Mouse (Mus musculus): ENCODE results near the gene Galt. TPM values are rescaled to one million over a fixed set of nuclear protein-coding genes. Genes with fewer than 3 reads are reported as not detected.
A peak's percentile ranks its signal among the peaks of the same experiment; 100 is the strongest.
"Not testable (repeated sequence)": the region's sequence is repeated elsewhere in the genome, so short reads cannot be mapped to it uniquely, and the experiment has no call there.

Galt gene
- total RNA-seq, 2 experiments from 2014 or later, result 1.3 to 4.0 TPM

DNA sequence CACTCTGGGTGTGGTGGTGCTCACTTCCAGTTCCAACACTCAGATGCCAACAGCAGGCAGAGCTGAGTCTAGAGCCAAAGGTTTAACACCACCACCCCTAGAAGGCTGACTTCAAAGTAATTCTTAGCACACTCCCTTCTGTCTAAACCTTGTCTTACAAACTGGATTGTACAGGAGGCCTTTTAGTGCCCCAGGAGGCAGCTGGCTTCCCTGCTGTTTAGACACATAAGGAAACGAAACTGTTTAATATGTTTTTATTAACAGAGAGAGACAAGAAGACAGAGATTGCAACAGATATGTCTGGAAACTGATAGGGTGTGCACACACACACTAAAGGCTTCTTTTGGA lies 16.8 kb upstream of the Galt start:
- no peak for ATAC-seq (replicated peaks; ENCODE audit: low FRiP score, poor library complexity, severe bottlenecking)

DNA sequence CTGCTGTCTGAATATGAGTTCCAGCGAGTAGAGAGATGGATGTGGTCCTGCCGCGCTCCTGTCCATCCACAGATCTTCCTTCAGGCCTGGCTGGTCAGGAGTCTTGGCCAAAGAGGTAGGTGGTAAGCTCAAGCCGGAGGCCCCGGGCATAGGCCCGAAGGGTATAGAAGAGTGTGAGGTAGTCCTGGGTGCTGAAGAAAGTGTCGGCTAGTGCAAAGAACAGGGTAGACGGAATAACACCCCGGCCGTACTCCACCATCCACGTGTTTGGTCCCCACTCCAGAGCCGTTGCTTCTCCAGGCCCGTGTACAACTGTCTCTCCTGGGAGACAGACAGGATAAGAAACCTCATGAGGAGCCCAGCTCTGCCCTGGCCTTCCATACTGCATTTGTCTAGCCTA lies 15.8 kb upstream of the Galt start:
- no peak for ATAC-seq (replicated peaks; ENCODE audit: low FRiP score, poor library complexity, severe bottlenecking)

DNA sequence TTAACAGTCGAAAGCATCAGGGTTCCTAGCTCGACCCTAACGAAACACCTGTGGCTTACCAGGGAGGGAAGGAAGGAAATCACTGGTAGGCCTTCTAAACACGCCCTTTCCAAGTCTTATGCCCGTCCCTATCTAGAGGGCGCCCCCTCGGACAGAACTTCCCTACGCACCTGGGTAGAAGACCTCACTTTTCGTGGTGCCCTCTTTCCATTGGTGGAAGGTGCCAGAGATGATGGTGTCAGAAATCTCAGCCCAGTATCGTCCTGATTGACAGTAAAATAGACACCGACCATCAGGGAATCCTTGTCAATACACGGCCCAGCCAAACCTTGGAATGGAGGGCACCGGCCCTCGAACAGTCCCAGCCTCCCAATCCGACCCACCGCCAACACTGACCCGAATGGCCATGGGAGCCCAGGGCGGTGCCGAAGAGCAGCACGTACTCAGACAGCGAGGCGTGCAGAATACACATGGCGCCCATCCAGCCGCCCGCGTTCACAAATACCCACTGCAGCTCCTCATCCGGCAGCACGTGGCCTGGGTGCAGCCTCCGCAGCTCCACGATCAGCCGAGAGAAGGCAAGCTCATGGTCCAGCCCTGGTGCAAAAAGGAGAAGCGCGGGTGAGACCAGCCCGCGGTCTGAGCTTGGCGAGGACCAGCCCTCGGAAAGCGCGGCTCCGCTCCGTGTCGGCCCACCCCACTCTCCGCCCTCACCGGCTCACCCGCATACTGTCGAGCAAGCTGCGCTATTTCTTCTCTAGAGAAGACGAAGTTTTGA lies 14.5 kb upstream of the Galt start:
- ATAC-seq (replicated peaks; ENCODE audit: low FRiP score, poor library complexity, severe bottlenecking), result peak; percentile 71

DNA sequence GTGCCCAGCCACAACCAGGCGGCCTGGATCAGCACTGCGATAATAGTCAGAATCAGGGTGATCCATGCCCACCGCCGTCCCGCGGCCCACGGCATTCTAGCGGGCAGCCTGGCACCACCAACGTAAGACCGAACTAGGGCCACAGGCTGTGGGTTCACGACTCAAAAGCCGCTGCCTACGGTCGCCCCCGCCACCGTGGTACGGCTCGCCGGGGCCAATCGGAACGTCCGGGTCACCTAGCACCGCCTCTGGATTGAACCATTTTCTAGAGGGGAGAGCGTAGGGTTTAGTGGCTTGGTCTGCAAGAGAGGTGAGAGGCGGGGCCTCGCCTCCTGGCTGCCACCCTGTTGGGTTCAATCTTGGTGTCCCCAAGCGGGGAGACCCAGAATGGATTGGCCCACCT lies 13.9 kb upstream of the Galt start:
- ATAC-seq (replicated peaks; ENCODE audit: low FRiP score, poor library complexity, severe bottlenecking), result peak; percentile 92

DNA sequence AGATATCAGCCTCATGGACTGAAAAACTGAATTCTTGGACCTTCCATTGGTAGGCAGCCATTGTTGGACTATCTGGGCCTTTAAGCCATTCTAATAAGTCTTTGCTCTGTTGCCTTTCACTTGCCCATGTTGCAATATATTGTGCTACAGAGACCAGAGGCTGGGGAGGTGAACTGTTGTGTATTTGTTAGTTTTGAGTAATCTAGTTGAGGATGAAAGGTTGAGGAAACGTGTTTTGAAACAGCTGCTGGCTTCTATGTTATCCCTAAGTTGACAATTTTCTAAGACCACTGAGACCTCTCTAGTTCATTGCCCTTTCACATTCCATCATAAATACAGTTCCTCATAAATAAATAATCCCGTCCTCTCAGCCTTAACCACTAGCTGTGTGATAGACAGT lies 10.9 kb upstream of the Galt start:
- ATAC-seq (replicated peaks; ENCODE audit: low FRiP score, poor library complexity, severe bottlenecking), result no peak

DNA sequence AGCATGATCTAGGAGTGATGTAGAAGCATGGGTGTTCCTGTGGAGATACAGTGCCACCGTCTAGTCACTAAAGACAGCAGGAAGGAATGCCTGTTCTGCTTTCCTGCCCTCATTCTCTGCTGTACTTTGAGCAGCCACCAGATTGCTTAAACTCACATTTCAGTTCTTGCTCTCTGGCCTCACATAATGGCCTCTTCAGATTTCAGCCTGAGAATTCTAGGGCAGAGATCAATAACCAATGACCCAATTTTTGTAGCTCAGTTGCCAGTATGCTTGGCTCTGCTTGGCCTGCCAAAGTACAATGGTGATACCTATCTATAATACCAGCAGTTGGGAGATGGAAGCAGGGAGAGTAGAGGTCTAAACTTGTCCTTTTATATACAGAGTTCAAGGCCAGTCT lies 10.0 kb upstream of the Galt start:
- ATAC-seq (replicated peaks; ENCODE audit: low FRiP score, poor library complexity, severe bottlenecking), result no peak

DNA sequence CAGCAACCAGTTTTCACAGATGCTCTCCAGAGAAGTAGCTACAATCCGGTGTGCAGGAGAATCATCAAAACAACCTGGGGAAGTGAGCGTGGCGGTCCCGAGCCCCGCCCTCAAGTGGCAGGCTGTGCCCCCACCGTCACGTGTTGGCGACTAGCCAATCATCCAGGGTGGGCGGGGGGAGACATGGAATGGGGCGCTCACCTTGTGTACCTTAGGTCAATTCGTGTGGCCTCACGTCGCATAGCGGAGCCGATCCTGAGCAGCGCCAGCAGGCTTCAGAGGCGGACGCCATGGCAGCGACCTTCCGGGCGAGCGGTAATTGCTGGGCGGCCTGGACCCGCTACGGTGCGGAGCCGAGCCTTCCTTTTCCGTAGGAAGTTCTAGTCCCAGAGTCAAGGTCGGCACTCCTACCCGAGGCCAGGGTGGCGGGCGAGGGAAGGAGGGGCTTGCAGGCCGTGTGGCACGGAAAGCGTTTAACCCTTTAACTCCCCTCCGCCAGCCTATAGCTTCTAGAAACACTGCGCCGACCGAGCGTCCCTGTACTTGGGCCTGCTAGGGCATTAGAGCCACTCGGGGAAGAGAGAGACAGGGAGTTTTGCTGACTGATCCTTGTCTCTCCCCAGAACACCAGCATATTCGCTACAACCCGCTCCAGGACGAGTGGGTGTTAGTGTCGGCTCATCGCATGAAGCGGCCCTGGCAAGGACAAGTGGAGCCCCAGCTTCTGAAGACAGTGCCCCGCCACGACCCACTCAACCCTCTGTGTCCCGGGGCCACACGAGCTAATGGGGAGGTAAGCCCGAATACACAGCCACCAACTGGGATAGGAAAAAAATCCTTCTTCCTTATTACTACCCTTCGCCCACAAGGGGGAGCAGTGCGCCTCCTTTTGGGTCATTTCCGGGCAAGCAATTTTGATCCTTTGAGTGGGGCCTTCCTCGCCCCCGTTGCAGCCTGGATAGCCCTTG lies 594 bp downstream of the Galt start, which contains the start of gene Sigmar1:
Gene Sigmar1 (minus strand): TSS at position 820 of the 968 bp plus-strand sequence.
- ATAC-seq (replicated peaks; ENCODE audit: low FRiP score, poor library complexity, severe bottlenecking), result peak; percentile 81

DNA sequence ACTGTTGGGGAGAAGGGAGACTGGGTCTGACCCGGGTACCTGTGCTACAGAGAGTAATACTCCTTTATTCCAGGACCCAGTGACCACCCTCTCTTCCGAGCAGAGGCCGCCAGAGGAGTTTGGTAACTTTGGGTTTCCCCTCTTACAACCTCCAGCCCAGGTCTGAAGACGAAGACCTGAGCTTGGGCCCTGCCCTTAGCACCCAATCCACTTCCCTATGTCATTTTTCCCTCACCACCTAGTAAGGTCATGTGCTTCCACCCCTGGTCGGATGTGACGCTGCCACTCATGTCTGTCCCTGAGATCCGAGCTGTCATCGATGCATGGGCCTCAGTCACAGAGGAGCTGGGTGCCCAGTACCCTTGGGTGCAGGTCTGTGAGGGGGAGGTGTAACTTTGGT lies 1.4 kb downstream of the Galt start:
- ATAC-seq (replicated peaks; ENCODE audit: low FRiP score, poor library complexity, severe bottlenecking), result no peak; the same call in 1 of the 2 replicates

DNA sequence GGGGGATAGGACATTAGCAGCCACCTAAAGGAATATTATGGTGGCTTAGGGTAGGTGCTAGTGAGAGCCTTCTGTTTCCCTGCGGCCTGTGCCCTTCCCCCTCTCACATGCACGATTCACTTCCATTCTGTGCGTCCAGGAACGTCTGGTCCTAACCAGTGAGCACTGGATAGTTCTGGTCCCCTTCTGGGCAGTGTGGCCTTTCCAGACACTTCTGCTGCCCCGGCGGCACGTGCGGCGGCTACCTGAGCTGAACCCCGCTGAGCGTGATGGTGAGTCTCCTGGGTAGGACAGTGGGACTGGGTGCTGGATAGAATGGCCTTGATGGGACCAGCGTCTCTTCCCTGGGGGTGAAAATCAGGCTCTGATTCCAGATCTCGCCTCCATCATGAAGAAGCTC lies 2.3 kb downstream of the Galt start:
- no peak for ATAC-seq (replicated peaks; ENCODE audit: low FRiP score, poor library complexity, severe bottlenecking)

DNA sequence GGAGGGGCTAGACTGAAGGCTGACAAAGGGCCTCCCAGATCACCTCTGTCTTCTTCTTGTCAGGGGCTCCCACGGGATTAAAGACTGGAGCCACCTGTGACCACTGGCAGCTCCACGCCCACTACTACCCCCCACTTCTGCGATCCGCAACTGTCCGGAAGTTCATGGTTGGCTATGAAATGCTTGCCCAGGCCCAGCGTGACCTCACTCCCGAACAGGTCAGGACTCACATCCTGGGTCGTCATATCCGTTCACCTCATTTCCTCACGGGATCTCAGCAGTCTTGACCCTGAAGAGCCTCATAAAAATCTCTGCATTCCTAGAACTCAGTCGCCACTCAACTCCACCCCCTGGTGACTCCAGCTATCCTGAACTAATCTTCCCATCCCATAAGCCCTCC lies 3.0 kb downstream of the Galt start:
- no peak for ATAC-seq (replicated peaks; ENCODE audit: low FRiP score, poor library complexity, severe bottlenecking)

DNA sequence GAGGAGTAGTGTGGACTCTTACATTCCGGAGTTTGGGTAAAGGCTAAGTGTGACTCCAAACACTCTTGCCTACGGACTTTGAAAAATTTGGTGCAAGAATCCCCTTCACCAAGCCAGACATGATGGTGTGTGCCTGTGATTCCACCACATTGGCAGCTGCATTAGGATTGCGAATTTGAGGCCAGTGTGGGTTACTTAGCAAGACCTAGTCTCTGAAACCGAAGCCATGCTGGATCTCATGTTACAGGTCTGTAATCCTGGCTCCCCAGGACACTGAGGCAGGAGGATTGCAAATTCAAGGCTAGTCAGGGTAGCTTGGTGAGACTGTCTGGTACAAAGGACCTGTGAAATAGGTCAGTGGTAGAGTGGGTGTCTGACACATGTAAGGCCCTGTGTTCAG lies 3.7 kb downstream of the Galt start:
- ATAC-seq (replicated peaks; ENCODE audit: low FRiP score, poor library complexity, severe bottlenecking), result no peak

DNA sequence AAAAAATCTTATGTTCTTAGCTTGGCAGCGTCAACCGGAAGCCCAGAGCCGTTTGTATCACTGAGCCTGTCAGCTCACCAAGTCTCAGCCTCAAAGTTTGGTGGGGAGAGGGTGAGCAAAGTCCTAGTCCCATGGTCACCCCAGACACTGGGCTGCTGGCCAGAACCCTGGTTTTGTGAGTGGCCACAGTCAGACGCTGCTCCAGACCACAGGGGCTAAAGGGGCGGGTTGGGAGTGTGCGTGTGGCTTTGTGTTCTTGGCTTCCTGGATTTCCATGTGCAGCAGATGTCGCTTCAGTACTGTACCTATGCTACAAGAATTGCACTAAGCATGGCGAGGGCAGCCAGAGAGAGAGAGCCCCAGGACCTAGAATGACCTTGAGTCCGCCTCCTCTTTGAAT lies 4.2 kb downstream of the Galt start:
- ATAC-seq (replicated peaks; ENCODE audit: low FRiP score, poor library complexity, severe bottlenecking), result no peak

DNA sequence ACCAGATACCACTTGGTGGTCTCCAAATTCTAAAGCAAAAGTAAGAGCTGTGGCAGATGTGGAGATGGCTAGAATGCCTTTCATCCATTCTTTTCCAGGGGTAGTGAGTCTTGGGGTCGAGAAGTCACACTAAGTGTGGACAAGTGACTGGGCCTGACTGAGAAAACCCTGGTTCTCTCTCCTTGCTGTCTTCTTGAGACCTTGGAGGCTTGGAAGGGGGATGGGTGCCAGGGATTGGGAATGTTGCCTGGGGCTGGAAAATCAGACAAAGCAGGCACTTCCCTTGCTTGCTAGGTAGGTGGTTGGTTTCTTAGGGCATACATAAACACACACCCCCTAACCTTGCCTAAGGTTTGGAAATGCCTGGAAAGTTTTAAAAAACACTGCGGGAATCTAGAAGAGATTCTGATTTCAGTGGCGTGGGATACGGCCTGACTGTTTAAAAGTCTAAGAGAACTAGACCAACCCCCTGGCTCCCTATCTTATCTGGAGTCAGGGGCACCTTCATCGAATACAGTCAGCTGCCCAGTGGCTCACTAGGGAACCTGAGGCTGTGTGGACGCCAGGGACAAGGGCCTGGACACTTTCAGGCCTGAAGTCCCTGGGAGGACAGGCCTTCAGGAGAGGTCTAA lies 4.7 kb downstream of the Galt start:
- no peak for ATAC-seq (replicated peaks; ENCODE audit: low FRiP score, poor library complexity, severe bottlenecking)

DNA sequence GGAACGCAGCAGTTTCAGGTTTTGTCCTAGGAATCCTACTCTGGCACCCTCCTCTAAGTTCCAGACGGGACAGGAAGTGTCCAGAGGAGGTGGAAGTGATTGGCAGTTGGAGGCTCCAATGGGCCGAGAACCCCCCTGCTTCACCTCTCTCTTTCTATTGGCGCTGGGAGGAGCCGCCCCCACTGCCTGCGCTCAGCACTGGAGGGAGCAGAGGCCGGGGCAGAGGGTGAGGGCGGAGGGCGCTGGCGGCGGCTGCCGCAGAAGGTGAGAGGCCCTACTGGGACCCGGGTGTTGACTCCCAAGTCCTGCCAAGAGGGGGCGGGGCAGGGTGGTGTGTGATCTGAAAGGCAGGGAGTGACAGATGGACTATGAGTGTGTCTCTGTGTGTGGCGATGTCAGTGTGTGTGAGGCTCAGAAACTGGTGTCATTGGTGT lies 5.3 kb downstream of the Galt start:
- ATAC-seq (replicated peaks; ENCODE audit: low FRiP score, poor library complexity, severe bottlenecking), result peak; percentile 51

DNA sequence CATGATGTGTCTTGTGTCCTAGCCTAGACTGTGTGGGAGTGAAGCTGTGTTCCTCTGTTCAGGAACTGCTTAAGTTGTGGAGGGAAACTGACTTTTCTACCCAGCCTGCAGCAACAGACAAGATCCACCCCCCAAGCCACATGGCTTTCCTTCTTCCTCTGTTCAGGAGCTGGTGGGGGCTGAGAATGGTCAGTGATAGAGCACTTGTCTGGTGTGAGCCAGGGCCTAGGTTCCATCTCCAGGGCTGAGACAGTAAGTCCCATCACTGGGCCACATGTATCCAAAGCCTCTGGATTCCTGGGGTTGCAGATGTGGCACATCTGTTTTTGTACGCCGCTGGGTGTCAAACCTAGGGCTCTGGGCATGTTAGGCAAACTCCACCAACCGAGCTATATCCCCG lies 5.9 kb downstream of the Galt start:
- ATAC-seq (replicated peaks; ENCODE audit: low FRiP score, poor library complexity, severe bottlenecking), result no peak

DNA sequence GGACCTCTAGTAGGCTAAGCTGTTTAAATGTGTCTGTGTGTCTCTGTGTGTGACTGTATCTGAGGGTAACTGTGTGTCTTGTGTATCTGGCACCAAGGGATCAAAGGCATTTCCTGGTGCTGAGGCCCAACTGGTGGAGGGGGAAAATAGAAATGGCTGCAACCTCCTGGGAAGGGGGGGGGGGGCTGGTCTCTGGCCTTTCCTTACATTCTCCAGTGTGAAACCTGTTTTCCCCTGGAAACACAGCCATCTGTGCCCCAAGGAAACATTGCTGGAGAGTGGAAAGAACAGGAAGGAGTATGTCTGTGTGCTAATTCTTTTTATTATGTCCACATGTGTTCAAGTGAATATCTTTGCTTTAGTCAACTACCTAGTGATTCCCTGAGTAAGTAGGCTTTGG lies 6.7 kb downstream of the Galt start:
- no peak for ATAC-seq (replicated peaks; ENCODE audit: low FRiP score, poor library complexity, severe bottlenecking)

DNA sequence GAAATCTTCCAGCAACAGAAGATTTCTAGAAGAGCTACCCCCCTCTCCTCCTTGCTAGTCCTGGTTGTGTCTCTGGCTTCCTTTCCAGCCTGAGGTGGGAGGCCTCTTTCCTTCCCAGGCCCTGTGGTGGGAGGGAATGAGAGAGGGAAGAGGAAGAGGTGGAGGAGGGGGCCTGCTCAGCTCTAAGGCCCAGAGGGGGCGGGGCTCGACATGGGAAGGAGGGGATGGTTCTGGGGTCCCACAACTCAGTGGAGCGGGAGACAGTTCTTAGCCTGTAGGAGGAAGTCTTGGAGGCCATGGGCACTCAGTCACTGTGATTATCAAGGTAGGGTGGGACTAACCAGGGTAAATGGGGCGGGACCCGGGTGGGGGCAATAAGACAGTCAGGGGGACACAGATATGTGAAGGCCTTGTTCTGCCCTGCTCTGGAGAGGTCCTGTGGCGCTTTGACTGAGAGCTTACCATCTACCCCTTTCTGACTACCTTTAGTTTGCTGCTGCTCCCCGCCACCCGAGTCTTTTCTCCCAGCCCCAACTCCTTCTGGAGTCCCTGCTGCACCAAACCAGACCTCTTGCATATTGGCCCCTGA lies 7.2 kb downstream of the Galt start:
- no peak for ATAC-seq (replicated peaks; ENCODE audit: low FRiP score, poor library complexity, severe bottlenecking)

DNA sequence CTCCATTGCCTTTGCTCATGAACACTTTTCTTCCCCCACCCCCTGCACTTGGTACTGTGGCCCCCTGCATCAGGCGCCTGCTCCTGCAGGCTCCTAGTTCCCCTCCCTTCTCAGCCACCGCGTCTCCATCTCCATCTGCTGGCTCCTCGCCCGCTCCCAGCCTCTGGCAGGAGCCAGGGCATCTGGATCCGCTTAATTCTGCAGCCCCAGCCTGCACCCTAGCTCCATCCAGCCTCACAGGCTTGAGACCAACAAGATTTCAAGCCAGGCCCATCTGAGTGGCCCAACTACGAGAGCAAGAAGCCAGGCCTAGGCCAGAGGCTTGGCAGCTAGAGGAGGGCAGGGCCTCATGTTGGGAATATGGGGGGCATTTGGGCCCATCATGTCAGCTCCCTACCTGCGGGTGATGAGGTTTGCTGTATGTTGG lies 7.7 kb downstream of the Galt start:
- not testable (repeated sequence) for ATAC-seq (replicated peaks; ENCODE audit: low FRiP score, poor library complexity, severe bottlenecking)

DNA sequence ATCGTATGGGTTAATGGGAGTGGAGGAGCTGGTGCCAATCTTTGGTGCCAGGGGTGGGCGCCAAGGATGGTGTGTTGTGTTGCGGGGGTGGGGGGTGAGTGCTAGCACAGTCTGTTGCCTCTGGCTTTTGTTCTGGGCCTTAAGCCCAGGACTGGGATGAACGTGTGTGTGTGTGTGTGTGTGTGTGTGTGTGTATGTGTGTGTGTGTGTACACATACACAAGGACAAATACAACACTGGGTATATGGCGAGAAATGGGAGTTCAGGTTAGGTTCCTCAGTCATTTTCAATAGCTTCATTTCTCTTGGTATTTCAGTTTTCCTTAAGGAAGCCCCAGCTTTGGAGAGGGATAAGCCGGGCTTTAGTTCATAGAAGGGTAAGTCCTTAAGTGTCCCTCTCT lies 8.1 kb downstream of the Galt start:
- not testable (repeated sequence) for ATAC-seq (replicated peaks; ENCODE audit: low FRiP score, poor library complexity, severe bottlenecking)

DNA sequence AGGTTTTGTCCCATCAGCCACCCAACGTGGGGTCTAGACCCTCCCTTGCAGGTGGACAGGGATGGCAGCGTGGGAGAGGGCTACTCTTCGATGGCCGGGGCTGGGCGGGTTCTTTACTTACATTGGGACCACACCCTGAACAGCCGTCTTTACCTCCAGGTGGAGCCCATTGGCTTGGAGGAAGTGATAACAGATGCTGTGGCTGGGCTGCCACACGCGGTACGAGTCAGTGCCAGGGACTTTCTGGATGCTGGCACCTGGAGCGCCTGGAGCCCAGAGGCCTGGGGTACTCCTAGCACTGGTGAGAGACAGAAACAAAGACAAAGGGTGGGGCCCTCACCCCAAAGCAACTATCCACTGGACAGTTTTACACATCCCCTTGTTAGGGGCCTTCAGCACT lies 12.3 kb downstream of the Galt start:
- not testable (repeated sequence) for ATAC-seq (replicated peaks; ENCODE audit: low FRiP score, poor library complexity, severe bottlenecking)

All from erythroblast, adult 5-6 weeks (primary cell).